Mouse (Mus musculus) activated CD4-positive, CD25-positive, alpha-beta regulatory T cell, adult 4 months (primary cell): ENCODE data around the gene Tbx18. TPM values are rescaled to one million over a fixed set of nuclear protein-coding genes. Genes with fewer than 3 reads are reported as not detected.

Experiments
- ATAC-seq: one replicate; pipeline ENCODE4 v1.8.0; 2017
- polyA plus RNA-seq, 2 experiments: library from polyadenylated mRNA; unstranded; fragments of 100-300 nt; shearing (Covaris generic); gene quantifications; one replicate each; pipeline ENCODE4 v1.2.1; 2017

Gene Tbx18
- polyA plus RNA-seq, result not detected

DNA sequence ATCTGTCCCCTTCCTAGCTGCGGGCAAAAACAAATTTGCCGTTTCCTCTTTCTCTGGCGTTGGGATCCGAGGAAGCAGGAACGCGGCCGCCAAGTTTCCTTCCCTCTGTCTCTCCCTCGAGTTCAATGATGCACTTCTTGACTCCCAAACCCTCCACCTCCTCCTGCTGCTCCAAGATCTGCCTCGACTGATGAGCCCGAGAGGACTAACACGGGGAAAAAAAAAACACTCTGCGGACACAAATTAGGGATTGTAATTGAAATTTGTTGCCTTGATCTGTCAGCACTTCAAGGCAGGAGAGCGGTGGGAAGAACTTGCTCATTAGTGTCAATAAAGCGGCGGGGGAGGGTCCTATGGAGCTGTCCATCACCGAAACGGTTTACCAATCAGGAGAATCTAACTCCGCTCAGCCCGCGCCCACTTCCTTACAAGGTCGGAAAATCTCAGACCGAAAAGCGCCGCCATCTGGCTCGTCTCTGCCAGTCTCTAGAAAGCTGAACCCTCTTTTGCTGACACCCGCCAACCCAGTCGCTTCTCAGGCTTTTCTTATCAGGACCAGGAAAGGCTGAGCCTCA, at the start of gene Tbx18:
Tbx18 (minus strand) TSS at position 300 of the 575 bp plus-strand sequence.
- ATAC-seq, result no peak

DNA sequence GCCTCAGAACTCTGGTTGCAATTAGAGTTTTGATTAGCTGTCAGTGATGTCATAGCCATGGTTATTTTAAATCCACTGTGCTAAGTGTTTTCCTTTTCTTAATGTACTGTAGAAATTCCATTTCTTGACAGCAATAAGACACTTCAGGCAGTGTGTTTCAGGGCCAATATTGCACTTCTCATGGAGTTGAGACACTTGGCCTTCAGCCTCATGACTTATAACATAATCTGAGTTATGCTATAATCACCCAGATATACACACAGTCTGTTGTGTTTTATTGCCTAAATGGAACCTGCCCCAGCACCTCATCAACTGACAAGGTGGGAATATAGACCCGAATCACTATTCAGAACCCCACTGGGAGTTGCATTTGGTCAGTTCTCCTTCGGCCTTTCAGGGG, 42.9 kb upstream of the Tbx18 start:
- ATAC-seq, result no peak

DNA sequence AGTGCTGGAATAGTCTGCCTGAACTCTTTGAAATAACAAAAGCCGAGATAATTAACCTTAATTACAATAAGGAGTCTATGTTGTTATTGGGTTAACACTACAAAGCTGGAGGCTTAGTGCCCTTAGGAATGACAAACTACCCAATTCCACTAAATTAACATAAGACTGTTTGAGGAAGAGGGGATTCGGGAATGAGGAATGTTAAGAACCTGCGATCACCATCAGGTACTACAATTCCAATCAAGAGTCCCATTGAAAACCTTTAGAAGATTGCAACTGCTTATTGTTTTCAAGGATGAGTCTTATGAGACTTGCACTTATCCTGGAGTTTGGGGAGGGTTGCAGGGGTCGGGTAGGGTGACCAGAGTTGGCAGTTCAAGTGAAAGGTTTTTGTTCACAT, 24.6 kb upstream of the Tbx18 start:
- no peak for ATAC-seq

DNA sequence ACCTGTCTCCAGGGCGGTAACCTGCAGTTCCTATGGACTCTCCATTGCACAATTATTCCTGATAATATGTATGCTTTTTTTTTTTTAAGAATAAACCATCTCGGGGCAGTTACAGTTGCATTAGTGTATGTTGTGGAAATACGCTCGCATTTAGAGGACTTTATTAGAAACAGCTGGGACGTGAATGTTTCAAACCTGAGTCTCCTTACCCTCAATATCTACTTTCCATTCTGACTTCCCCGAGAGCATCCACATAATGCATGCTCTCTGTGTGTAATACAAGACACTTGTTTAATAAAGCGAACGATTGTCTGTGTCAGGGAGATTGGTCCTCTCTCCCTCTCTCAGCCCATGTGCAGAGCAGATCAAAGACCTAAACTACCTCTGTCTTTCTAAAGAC, 10.5 kb upstream of the Tbx18 start:
- ATAC-seq, result no peak

DNA sequence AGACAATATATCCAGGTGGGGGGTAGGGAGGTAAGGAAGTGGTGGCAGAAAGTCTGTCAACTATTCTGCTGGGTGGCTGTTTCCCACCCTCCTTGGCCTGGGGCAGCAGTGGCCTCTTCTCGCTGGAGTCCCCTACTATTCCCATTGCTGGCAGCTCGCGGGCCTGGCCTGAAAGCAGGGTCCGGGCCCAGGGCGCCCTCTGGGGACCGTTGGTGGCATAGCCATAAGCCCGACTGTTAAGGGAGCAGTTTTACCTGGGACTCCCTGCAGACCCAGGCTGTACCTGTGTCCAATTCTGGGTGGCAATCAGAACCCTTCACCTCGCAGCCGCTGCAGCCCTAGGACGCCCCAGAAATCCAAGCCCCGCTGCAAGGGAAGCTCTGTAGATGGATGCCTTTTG, 9.6 kb upstream of the Tbx18 start:
- ATAC-seq, result no peak

DNA sequence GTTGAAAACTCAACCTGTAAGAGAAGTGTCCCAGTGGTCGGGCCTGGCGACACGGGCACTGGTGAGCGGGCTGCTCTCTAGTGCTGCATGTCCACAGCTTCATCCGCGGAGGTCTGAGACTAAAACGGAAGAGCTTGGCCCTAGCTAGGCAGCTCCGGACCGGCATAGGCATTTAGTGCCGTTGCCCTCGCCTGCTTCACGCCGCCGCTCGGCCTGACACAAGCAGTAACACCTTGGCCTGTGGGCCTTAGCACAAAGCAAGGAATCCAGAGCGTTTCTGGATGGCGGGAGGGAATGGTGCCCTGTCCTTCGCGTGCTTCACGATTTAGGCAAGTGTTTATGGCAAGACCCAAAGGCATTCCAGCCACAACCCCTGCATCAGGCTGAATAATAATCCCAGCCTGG, 9.2 kb upstream of the Tbx18 start:
- no peak for ATAC-seq

DNA sequence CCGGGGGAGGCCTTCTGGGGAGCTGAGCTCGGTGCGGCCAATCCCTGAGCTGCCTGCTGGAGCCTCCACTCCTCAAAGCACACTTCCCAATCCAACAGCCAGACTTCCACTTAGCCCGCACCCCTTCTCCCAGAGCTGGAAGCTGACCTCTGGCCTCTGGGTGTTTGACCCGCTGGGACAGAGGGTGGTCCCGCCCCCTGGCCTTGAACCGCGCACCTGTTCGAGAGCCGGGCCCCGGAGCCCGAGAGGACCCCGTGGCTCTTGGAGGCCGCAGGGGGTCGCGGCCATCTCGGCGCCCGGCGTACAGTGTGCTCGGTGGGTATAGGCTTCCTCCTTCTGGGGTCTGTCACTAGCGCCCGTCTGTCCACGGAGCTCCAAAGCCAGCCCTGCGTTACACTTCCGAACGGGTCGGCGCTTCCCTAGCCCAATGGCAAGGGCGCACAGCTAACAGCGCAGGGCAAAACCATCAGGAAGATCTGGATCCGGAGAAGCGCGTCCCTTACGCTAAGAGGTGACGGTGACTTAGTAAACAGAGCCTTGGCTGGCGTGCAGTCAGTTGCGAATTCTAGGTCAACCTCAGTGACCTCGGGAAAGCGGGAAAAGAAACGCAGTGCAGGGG, 8.6 kb upstream of the Tbx18 start:
- no peak for ATAC-seq

DNA sequence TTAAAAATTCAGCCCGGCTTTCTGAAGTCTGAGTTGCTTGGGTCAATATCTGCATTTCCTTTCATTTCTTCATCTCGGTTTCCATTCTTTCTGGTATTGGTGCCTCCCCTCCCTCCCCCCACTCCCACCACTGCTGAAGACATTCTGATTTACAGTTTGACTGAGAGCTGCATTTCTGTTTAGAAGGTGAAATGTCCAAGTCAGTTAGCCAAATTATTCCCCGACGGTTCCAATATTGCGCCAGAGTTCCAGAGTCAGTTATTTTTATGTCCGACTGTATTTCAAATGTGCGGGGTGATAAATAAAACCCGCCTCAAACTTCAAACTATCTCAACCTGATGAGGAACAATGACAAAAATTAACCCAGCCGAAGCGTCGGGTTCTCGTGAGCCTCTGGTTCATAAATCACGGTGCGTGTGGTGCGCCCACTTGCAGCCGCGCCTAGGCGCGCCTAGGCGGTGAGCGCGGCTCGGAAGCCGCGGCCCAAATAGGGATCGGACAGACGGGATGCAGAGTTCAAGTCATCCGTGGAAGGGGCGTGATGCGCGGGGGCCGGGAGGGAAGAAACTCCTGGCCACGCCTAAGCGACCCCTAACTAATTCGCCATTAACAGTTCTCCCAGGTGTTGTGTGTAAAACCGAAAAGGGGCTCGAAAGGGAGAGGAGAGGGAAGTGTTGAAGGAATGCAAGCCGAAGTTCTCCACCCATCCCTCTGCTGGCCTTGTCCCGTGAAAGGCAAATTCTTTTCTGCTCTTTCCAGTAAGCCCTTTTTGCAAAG, 7.9 kb upstream of the Tbx18 start:
- ATAC-seq, result no peak

DNA sequence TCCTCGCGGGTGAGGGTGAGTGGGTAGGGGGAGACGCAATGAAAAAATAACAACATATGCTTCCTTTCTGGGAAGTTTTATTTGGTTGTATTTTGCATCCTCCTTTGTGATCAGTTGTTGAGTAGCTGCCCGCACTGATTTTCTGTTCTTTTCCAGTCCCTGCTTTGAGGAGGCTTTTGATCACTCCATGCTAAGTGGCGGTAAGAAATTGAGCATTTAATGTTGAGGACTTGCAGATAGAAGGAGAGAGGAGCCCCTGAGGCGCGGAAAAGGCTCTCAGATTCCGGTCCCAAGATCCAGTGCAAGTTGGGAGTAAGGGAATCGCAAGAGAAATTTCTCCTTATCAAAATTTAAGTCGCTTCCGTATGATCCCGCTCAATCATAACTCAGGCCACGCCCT, 7.1 kb upstream of the Tbx18 start:
- ATAC-seq, result no peak

DNA sequence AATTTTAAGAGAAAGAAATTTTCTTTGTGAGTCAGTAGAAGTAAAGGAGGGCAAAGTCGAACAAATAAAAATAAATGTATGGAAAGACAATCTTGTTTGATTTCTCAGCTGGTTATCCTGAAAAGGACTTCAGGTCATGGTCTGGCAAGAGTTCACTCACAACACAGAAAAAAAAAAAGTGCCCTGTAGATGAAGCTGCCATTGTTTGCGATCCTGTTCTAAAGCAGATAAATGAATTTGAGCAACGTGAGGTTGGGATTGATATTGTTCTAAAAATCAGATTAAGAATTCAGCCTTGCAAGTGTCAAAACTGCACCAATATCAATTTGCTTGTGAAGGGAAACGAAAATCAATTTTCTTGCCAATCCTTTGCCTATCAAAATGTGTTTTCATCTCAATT, 6.2 kb upstream of the Tbx18 start:
- ATAC-seq, result no peak

DNA sequence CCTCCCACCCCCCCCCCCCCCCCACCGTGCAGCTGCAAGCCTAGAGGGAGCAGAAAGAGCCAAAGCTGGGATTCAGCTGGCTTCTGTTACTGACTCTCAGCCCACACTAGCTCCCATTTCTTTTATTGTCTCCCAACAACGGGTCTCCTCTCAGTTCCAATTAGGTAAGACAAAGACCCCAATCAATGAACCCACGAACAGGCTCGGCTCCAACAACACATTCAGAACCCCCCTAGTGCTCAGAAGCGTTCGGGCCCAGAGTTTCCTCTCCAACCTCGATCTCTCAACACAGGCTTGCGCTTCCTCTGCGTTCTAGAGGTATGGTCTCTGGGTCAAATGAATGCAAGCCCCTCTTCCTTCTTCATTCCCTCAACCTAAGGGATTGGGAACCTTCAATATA, 4.0 kb upstream of the Tbx18 start:
- ATAC-seq, result no peak

DNA sequence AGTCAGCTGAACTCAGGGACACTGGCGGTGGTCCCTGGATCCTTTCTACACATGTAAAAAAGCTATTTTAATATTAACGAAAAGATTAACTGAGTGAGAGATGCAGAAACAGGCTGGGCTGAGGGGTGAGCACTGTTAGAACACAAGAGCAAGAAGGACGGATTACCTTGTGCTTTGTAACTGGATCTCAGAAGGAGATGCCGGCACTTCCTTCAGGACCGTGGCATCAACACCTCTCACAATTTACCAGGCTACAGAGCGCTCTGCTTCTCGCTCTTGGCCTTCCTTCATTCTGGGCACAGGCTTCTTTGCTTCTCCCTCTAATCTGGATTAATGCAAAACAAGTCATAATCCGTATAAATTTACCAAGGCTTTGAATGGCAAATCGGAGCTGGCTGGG, 3.6 kb upstream of the Tbx18 start:
- no peak for ATAC-seq

DNA sequence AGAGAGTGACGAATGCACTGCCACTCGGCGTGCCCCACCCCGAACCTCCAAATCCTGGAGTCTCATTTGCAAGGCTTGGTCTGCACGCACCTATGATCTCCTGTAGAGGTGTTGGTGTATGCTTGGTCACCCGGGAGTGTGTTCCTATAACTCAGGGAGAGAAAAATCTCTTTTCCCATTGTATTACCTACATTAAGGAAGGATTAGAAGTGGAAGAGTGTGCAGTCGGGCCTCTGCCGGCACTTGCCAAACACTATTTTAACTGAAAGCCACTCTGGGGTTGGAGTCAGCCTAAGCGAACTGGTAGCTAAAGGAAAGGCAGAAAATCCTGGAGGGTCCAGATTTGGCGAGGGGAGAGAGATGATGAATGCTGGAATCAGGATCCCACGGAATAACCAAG, 2.7 kb upstream of the Tbx18 start:
- ATAC-seq, result no peak

DNA sequence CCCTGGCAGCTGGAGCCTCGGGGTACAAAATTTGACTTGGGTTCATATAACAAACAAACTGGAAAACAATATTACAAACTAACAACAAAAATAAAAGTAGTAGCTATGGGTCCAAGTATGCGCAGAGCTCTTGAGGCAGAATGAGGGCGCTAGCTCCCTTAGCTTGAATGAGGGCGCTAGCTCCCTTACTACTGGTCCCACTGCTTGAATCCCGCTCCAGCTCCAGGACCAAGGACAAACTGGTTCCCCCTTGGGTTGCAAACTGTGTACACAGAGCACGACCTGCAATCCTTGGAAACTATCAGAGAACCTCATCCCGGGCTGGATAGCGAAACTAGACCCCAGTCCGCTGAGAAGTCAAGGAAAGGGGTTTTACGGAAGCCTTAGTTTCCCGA, 2.2 kb upstream of the Tbx18 start:
- no peak for ATAC-seq

DNA sequence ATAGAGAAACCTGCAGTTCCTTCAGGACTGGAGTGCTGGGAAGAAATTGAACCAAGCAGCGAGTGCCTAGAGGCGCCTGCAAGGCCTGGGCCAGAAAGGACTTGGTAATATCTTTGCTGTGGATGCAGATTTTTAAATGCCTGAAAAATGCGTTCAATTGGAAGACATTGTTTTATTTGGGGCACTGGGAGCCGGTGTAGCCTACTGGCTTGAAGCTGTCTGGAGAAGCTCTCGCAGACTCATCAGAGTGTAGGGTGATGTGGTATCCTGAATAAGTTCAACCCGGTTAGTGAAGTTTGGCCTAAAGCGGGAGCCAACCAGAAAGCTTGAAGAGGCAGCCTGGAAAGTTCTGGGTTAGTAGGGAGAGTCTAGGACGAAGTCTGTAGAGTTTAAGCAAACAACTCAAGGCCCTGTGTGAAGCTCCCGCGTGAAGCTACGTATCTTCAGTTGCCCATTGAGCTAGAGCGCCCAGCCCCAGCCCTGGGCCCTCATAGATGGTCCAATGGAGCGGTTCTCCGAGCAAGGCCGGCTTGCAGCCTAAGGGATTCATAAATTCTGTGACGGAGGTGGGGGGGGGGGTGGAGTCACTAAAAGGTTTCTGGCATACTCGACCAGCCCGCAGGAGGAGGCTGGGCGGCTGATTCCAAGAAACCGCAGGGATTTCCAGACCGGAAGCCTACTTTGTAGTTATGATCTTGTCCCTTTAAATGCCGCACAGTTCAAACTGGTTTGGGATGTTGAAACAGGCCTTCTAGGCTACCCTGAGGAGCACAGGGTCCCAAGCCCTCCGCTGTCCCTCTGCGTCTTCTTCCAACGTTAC, 1.6 kb upstream of the Tbx18 start:
- ATAC-seq, result no peak

DNA sequence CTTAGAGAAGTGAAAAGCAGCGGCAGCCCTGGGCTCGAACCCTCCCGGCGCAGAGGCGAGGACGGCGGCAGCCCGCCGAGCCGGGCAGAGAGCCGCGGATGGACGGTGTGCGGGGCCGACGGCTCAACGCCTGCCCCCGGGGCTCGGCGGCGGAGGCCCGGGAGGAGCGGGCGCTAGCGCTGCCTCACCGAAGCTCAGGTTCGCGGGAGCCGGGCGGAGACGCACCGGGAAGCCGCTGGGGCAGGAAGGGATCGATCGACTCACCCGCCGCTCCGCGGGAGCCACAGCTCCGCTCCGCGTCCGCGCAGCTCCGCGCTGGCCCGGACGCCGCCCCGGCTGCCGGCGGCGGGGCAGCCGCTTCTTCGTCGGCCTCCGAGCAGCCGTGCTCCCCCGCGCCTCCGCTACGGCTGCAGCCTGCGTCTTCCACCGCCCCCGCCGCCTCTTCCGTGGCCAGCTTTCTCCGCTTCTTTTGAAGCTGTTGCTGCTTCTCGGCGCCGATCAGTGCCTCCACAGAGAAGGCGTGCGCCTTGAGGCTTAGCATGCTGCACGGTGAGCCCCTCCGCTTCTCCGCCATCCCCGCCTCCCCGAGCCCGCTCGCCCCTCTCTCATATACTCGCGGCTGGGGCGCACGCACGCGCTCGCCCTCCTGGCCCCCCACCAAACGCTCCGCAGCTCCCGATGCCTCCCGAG, 644 bp downstream of the Tbx18 start:
- no peak for ATAC-seq

DNA sequence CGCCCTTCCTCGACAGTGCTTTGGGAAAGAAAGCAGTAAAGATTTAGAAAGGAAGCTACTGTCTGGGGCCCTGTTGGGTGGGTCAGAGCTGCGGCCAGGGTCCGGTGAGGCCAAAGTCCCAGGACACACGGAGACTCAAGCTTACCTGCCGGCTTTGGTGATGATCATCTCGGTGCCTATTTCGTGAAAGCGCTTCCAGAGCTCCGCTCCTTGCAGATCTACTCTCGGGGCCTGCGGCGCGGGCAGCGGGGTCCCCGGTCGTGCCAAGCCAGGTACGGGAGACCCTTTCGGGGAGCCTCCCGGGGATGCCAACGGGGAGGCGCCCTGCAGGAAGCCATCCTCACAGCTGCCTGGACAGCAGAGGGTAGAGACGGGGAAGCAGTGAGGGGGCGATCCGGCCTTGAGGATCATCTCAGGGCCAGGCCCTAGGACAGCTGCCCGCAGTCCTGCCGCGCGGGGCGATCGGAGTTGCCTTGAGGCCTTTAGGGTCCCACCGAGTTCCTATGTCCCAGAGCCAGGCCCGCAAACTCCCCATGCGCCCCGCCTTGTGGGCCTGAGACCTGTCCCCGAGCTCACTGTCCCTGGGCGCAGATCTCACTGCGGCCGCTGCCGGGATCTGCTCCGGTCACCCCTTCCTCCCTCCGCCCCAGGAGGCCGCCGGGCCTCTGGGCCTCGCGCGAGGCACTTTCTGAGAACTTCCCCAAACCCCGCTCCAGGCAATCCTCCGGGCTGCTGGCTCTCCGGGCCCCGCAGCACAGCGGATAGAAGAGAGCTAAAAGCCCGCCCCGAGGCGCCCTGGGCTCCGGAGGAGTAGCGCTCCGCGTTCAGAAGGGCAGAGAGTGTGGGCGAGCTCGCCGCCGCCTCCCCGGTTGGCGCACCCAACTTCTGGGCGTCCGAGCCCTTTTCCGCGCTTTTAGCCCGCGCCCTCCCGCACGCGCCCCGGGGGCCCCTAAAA, 1.5 kb downstream of the Tbx18 start:
- no peak for ATAC-seq

DNA sequence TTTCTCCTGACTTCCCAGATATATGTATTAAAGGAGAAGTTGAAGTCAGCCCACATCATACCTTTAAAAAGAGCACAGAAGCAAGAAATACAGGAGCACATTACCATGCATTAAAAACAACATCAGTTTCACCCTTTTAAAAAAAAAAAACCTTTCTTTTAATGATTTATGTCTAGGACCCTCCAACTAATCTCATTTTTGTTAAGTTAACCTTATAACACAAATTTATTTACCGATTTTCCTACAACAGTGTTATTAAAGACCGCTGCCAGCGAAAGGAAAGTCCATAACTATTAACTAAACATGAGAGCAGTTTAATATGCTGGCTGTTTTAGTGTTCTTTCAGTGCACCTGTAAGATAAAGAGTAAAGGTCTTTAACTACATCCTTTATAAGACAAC, 3.0 kb downstream of the Tbx18 start:
- no peak for ATAC-seq

DNA sequence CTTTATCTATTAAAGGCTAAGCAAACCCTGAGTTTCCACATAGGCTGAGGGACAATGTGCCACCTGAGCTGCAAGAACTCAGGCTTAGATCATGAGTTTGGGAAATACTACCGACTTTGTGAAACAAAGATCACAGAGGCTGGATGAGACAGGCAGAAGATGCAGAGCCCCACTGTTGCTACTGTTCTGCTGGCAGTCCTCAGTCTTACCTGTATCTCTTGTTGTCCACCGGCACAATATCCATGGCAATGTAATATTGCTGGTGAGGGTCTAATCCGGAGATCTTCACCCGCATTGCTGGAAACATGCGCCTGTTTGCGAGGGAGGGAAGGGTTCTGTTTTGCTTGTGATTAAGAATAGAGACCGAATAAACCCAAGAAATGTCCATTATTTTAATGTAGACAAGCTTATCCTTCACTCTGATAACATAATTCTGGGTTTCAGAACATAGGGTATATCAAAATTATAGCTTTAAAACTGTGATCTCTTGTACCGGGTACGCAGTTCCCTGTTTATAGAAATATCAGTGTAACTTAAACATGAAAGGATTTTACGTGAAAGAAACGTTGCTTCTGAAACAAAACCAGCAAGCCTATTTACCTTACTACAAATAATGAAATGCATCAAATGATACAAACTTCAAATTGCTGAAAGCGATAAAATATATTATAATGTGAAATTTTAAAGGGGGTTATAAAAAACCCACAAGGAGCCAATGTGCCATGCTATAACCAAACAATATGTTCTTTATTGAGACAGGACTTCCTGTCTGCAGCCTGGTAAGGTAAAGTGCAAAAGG, 3.7 kb downstream of the Tbx18 start:
- no peak for ATAC-seq

DNA sequence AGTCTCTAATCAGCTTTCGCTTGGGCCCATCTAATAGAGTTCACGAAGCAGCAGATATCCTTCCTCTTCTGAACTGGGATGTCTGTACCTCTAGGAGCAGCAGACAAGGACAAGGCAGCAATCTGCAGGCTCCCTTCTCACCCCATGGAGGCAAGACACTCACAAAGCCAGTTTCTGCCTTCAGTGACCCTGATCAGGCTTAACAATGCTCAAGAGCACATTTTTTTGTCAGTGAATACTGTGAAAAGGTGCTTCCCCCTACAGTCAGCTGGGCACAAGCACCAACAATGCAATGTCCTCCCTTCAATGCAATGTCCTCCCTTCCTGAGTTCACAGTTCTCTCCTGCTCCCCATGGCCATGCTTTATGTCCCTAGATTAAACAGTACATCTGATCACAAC, 9.3 kb downstream of the Tbx18 start:
- ATAC-seq, result no peak

DNA sequence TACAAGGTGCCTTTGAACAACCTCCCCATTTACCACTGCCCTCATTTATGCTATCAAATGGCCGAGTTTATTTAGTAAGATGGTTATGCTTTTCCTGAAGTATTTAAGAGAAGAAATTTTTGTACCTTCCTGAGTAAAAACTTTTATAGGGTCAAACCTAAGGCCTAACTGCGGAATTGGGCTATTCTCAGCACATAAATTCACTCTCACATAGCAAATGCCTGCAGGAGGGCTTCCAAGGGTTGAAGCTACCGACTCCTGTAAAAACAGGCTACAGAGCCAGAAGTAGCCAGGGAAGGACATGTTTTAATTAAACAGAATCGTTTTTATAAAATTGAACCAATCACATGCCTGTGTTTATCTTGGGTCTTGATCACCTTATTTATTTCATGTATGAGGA, 20.7 kb downstream of the Tbx18 start:
- ATAC-seq, result no peak
